Mouse (Mus musculus) hindbrain, embryonic 13.5 days (tissue): ENCODE results near the gene Asf1a. TPM values are rescaled to one million over a fixed set of nuclear protein-coding genes. Genes with fewer than 3 reads are reported as not detected.

Experiments
- ATAC-seq: fragments of 200-750 bp; cut with Nextera tagmentation; 2 replicates; pipeline ENCODE4 v1.8.0; 2017; ENCODE audit warnings: moderate TSS enrichment; ENCODE audit not compliant: low FRiP score
- H3K27ac ChIP-seq: fragments of 300-500 bp; sonication (generic); 2 replicates; pipeline ENCODE4 v1.5.1; 2015; ENCODE audit warnings: inconsistent platforms, mild to moderate bottlenecking, moderate library complexity
- H3K27me3 ChIP-seq: fragments of 300-500 bp; sonication (generic); 2 replicates; pipeline ENCODE4 v1.6.1; 2015; ENCODE audit warnings: mild to moderate bottlenecking, inconsistent platforms
- H3K36me3 ChIP-seq: fragments of 300-500 bp; sonication (generic); 2 replicates; pipeline ENCODE4 v1.6.1; 2015; ENCODE audit warnings: mild to moderate bottlenecking, inconsistent platforms
- H3K4me1 ChIP-seq: fragments of 300-500 bp; sonication (generic); replicated peaks from 2 replicates; pipeline ENCODE4 v1.6.1; 2015; ENCODE audit warnings: inconsistent platforms
- H3K4me2 ChIP-seq: fragments of 300-500 bp; sonication (generic); 2 replicates; pipeline ENCODE4 v1.6.1; 2015; ENCODE audit warnings: inconsistent platforms, mild to moderate bottlenecking, moderate library complexity
- H3K4me3 ChIP-seq: fragments of 300-500 bp; sonication (generic); 2 replicates; pipeline ENCODE4 v1.5.1; 2015; ENCODE audit warnings: mild to moderate bottlenecking, inconsistent platforms
- H3K9ac ChIP-seq: fragments of 300-500 bp; sonication (generic); 2 replicates; pipeline ENCODE4 v1.6.1; 2015; ENCODE audit warnings: mild to moderate bottlenecking, inconsistent platforms
- H3K9me3 ChIP-seq: fragments of 300-500 bp; sonication (generic); 2 replicates; pipeline ENCODE4 v1.6.1; 2016; ENCODE audit warnings: inconsistent platforms
- WGBS: fragments of 180-500 bp; shearing (Covaris S2); methylation state at CpG from one replicate; pipeline ENCODE4 v1.1.7; 2015; 5-methylcytosine and 5-hydroxymethylcytosine counted together
- polyA plus RNA-seq: library from polyadenylated mRNA; unstranded; fragments of >200 nt; fragmentation: Nextera tagmentation; extraction: Ambion mirVana; gene quantifications from 2 replicates; pipeline ENCODE4 v1.2.1, GENCODE M21; 2015

Gene Asf1a
- polyA plus RNA-seq: 92.5 and 95.1 TPM in 2 replicates

GRCm38 (mm10) chr10:53596677-53597120 is at the start of gene Asf1a:
TSS of gene Asf1a (plus strand) at chr10:53596757.
- Histone ChIP-seq H3K4me1 (peaks cover 38% of the 10 kb centered on the region), H3K27ac (peak within 1 kb of the TSS; percentile 96), H3K27me3 (no peaks in the 10 kb centered on the region), H3K36me3 (no peaks in the 10 kb centered on the region), H3K9me3 (no peaks in the 10 kb centered on the region), H3K9ac (peak within 1 kb of the TSS; percentile 93), H3K4me3 (peak within 1 kb of the TSS; percentile 94), H3K4me2 (peak within 1 kb of the TSS; percentile 69)
- peak; percentile 99 for ATAC-seq
- under 1% methylated on average over 52 of the region's 52 CpGs for WGBS

GRCm38 (mm10) chr10:53562001-53562400 is 34.6 kb upstream of the Asf1a start:
- H3K27ac ChIP-seq: no peak overlapping the region
- no peak overlapping the region for H3K9ac ChIP-seq
- H3K4me3 ChIP-seq: no peak overlapping the region
- H3K27me3 ChIP-seq: no peaks in the 10 kb centered on the region
- 84% methylated on average over 5 of the region's 5 CpGs for WGBS
- no peak for ATAC-seq
- no peaks in the 10 kb centered on the region for H3K9me3 ChIP-seq
- H3K4me2 ChIP-seq: no peak overlapping the region
- H3K36me3 ChIP-seq: no peaks in the 10 kb centered on the region; the same call in 1 of the 2 replicates
- no peaks in the 10 kb centered on the region for H3K4me1 ChIP-seq

GRCm38 (mm10) chr10:53565538-53565937 is 31.0 kb upstream of the Asf1a start:
- ATAC-seq: no peak
- no peaks in the 10 kb centered on the region; the same call in 1 of the 2 replicates for H3K36me3 ChIP-seq
- WGBS: 78% methylated on average over 2 of the region's 2 CpGs
- no peak overlapping the region for H3K4me2 ChIP-seq
- no peaks in the 10 kb centered on the region for H3K4me1 ChIP-seq
- H3K4me3 ChIP-seq: no peak overlapping the region
- no peaks in the 10 kb centered on the region for H3K27me3 ChIP-seq
- H3K9ac ChIP-seq: no peak overlapping the region
- H3K27ac ChIP-seq: no peak overlapping the region
- no peaks in the 10 kb centered on the region for H3K9me3 ChIP-seq

GRCm38 (mm10) chr10:53568531-53568930 is 28.0 kb upstream of the Asf1a start:
- H3K4me2 ChIP-seq: no peak overlapping the region
- no peak for ATAC-seq
- H3K9ac ChIP-seq: no peak overlapping the region
- no peak overlapping the region for H3K4me3 ChIP-seq
- H3K9me3 ChIP-seq: no peaks in the 10 kb centered on the region
- H3K27me3 ChIP-seq: no peaks in the 10 kb centered on the region
- H3K4me1 ChIP-seq: no peaks in the 10 kb centered on the region
- no peak overlapping the region for H3K27ac ChIP-seq
- no peaks in the 10 kb centered on the region for H3K36me3 ChIP-seq

- Histone ChIP-seq H3K9me3 (no peaks in the 10 kb centered on the region), H3K4me3 (no peak overlapping the region), H3K27ac (no peak overlapping the region), H3K4me1 (peaks cover 14% of the 10 kb centered on the region), H3K4me2 (peak overlapping the region; percentile 58), H3K9ac (0 out of 2 replicates have a peak overlapping the region, but pooled peaks have one; percentile 63), H3K27me3 (no peaks in the 10 kb centered on the region), H3K36me3 (no peaks in the 10 kb centered on the region)
- 35% methylated on average over 6 of the region's 7 CpGs for WGBS
- ATAC-seq: peak; percentile 71
These were observed 16.4 kb upstream of the Asf1a start for GRCm38 (mm10) chr10:53580137-53580536.

GRCm38 (mm10) chr10:53580621-53581081 is 15.9 kb upstream of the Asf1a start:
- H3K27ac ChIP-seq: no peak overlapping the region
- H3K4me2 ChIP-seq: peak overlapping the region; percentile 58
- H3K4me1 ChIP-seq: peaks cover 14% of the 10 kb centered on the region
- 18% methylated on average over 14 of the region's 14 CpGs for WGBS
- peak overlapping the region; percentile 63 for H3K9ac ChIP-seq
- H3K4me3 ChIP-seq: peak overlapping the region; percentile 36
- H3K36me3 ChIP-seq: no peaks in the 10 kb centered on the region
- ATAC-seq: peak; percentile 92
- no peaks in the 10 kb centered on the region for H3K9me3 ChIP-seq
- no peaks in the 10 kb centered on the region for H3K27me3 ChIP-seq

- Histone ChIP-seq H3K27ac (no peak overlapping the region), H3K4me2 (peak overlapping the region; percentile 58), H3K27me3 (no peaks in the 10 kb centered on the region), H3K4me1 (peaks cover 14% of the 10 kb centered on the region), H3K4me3 (peak overlapping the region; percentile 36), H3K9ac (peak overlapping the region; percentile 63; the same call in 1 of the 2 replicates), H3K9me3 (no peaks in the 10 kb centered on the region), H3K36me3 (no peaks in the 10 kb centered on the region)
- 27% methylated on average over 11 of the region's 12 CpGs for WGBS
- ATAC-seq: peak; percentile 67
These were observed 15.5 kb upstream of the Asf1a start for GRCm38 (mm10) chr10:53581087-53581486.

GRCm38 (mm10) chr10:53585777-53586176 is 10.8 kb upstream of the Asf1a start:
- 50% methylated on average over 3 of the region's 3 CpGs for WGBS
- Histone ChIP-seq H3K9me3 (no peaks in the 10 kb centered on the region), H3K4me3 (no peak overlapping the region), H3K4me2 (no peak overlapping the region), H3K9ac (no peak overlapping the region), H3K27ac (no peak overlapping the region), H3K27me3 (no peaks in the 10 kb centered on the region), H3K4me1 (peaks cover 4% of the 10 kb centered on the region), H3K36me3 (no peaks in the 10 kb centered on the region)
- ATAC-seq: no peak

- H3K27me3 ChIP-seq: no peaks in the 10 kb centered on the region
- H3K4me3 ChIP-seq: peak overlapping the region; percentile 94
- peak overlapping the region; percentile 81 for H3K9ac ChIP-seq
- H3K9me3 ChIP-seq: no peaks in the 10 kb centered on the region
- peaks cover 34% of the 10 kb centered on the region for H3K4me1 ChIP-seq
- peak overlapping the region; percentile 96 for H3K27ac ChIP-seq
- WGBS: 9% methylated on average over 27 of the region's 27 CpGs
- no peaks in the 10 kb centered on the region for H3K36me3 ChIP-seq
- peak overlapping the region; percentile 69 for H3K4me2 ChIP-seq
- ATAC-seq: peak; percentile 93
These were observed 547 bp upstream of the Asf1a start for GRCm38 (mm10) chr10:53595744-53596676.

GRCm38 (mm10) chr10:53597121-53597881 is 744 bp downstream of the Asf1a start:
- no peaks in the 10 kb centered on the region for H3K9me3 ChIP-seq
- H3K4me1 ChIP-seq: peaks cover 38% of the 10 kb centered on the region
- peak overlapping the region; percentile 96 for H3K27ac ChIP-seq
- H3K4me3 ChIP-seq: peak overlapping the region; percentile 94
- peak; percentile 47 for ATAC-seq
- no peaks in the 10 kb centered on the region for H3K27me3 ChIP-seq
- H3K9ac ChIP-seq: peak overlapping the region; percentile 93
- under 1% methylated on average over 97 of the region's 99 CpGs for WGBS
- H3K36me3 ChIP-seq: no peaks in the 10 kb centered on the region
- peak overlapping the region; percentile 69 for H3K4me2 ChIP-seq

GRCm38 (mm10) chr10:53598821-53599220 is 2.3 kb downstream of the Asf1a start:
- H3K27ac ChIP-seq: no peak overlapping the region
- H3K36me3 ChIP-seq: peaks cover 8% of the 10 kb centered on the region
- no peaks in the 10 kb centered on the region for H3K27me3 ChIP-seq
- peak overlapping the region; percentile 8 for H3K4me3 ChIP-seq
- H3K9ac ChIP-seq: peak overlapping the region; percentile 46; the same call in 1 of the 2 replicates
- peaks cover 38% of the 10 kb centered on the region for H3K4me1 ChIP-seq
- ATAC-seq: no peak
- H3K4me2 ChIP-seq: peak overlapping the region; percentile 43
- H3K9me3 ChIP-seq: no peaks in the 10 kb centered on the region
- WGBS: 53% methylated on average over 5 of the region's 5 CpGs

- no peaks in the 10 kb centered on the region for H3K27me3 ChIP-seq
- no peak overlapping the region for H3K4me2 ChIP-seq
- H3K27ac ChIP-seq: no peak overlapping the region
- H3K4me1 ChIP-seq: peaks cover 10% of the 10 kb centered on the region; the same call in 1 of the 2 replicates
- no peak overlapping the region for H3K4me3 ChIP-seq
- no peaks in the 10 kb centered on the region for H3K9me3 ChIP-seq
- H3K9ac ChIP-seq: no peak overlapping the region
- peaks cover 48% of the 10 kb centered on the region for H3K36me3 ChIP-seq
- 71% methylated on average over 2 of the region's 2 CpGs for WGBS
- no peak for ATAC-seq
These were observed 8.8 kb downstream of the Asf1a start for GRCm38 (mm10) chr10:53605328-53605727.
